Comparison of ENCODE assay signal across 27 mouse cellular contexts in the genomic region with DNA sequence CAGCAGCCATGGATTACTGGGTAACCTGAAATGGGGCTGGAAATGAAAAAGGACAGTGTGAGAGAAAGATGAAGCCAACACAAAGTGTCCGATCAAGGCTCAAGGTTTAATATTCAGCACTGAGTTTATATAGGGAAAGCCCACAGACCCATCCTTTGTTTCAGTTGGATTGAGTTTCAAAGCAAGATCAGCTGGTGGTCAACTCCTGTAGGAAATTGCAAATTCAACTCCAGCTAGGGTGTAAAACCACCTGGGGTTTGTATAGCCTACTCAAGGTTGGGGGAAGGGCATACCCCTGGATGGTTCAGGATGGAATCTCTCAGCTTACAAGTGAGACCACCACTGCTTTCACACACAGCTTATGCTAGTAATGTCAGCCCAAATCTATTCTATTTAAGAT. TPM values are rescaled to one million over a fixed set of nuclear protein-coding genes. Genes with fewer than 3 reads are reported as not detected.
DNase-seq lines count a peak whose midpoint lies in the region; ATAC-seq and TF ChIP-seq lines count a peak whose summit lies in the region.
"Had no signal": no experiment of that assay in that cellular context is flagged by ENCODE, and none has a peak within 500 bp of the region (broad histone marks: within the 10 kb centered on the region; RNA-seq: fewer than 3 reads in every experiment).

No protein-coding gene starts in this region.

- no peak overlapping the region for H3K9ac ChIP-seq in ES-E14 (ENCODE audit: insufficient read depth, low read depth, low read length, poor library complexity, severe bottlenecking)
- H3K9ac ChIP-seq in hindbrain, postnatal 0 days (replicated peaks; ENCODE audit: low read length), result no peak overlapping the region
- H3K9ac ChIP-seq: embryonic facial prominence, embryonic 13.5 days; embryonic facial prominence, embryonic 15.5 days; forebrain, embryonic 12.5 days had no signal

- in situ Hi-C loops in ES-E14 (cut with MboI; ENCODE audit: low sequenced_read_pairs in 2 of 2, unreplicated experiment in 2 of 2), result no loop called here

- TF ChIP-seq CTCF in hindbrain, postnatal 0 days (IDR thresholded peaks at IDR 0.05; ENCODE audit: low read depth), result no peak

- 84% methylated on average over 1 of the region's 1 CpGs for WGBS in hindbrain, postnatal 0 days

- H3K4me1 ChIP-seq in ES-E14 (ENCODE audit: control insufficient read depth in 2 of 2, insufficient read depth in 2 of 2, low read length in 2 of 2, poor library complexity in 1 of 2), result peaks cover 0 to 2% of the 10 kb centered on the region in 2 experiments; a peak in 2 of 4 replicates
- H3K4me1 ChIP-seq in hindbrain, postnatal 0 days (ENCODE audit: insufficient read depth, low read length), result no peaks in the 10 kb centered on the region
- H3K4me1 ChIP-seq: embryonic facial prominence, embryonic 13.5 days; embryonic facial prominence, embryonic 15.5 days; forebrain, embryonic 10.5 days; forebrain, embryonic 12.5 days had no signal

- no peak for ATAC-seq in hindbrain, postnatal 0 days
- ATAC-seq: forebrain, embryonic 14.5 days; forebrain, embryonic 16.5 days had no signal

- no peaks in the 10 kb centered on the region for H3K27me3 ChIP-seq in hindbrain, postnatal 0 days (ENCODE audit: insufficient read depth, low read length)
- H3K27me3 ChIP-seq: embryonic facial prominence, embryonic 13.5 days; embryonic facial prominence, embryonic 15.5 days; forebrain, embryonic 12.5 days had no signal

- no peak overlapping the region for H3K4me3 ChIP-seq in ES-E14 (ENCODE audit: insufficient read depth in 1 of 2, low read depth in 1 of 2, low read length in 2 of 2, poor library complexity in 1 of 2, severe bottlenecking in 1 of 2)
- no peak overlapping the region for H3K4me3 ChIP-seq in hindbrain, postnatal 0 days (ENCODE audit: low read length)
- H3K4me3 ChIP-seq: embryonic facial prominence, embryonic 13.5 days; embryonic facial prominence, embryonic 15.5 days; erythroblast, embryonic 14.5 days; forebrain, embryonic 10.5 days; forebrain, embryonic 12.5 days had no signal

- peak; percentile 48 for DNase-seq in ES-CJ7 (ENCODE audit: low read depth, low spot score)
- DNase-seq in ES-E14 (ENCODE audit: low read depth, low spot score), result peak; percentile 11
- peak; percentile 25 for DNase-seq in ZHBTc4 (ENCODE audit: low read depth, low spot score)
- no peak for DNase-seq in cerebellum, adult 9-10 months
- DNase-seq in hindbrain, postnatal 0 days (ENCODE audit: low spot score), result no peak
- DNase-seq: adrenal gland, adult 2 months; adrenal gland, postnatal 10 days; adrenal gland, postnatal 25 days; cerebellum, adult 11 months; cerebellum, adult 18-20 months; cerebellum, adult 8-10 months; cerebellum, postnatal 10 days; cerebellum, postnatal 25 days had no signal

- no peak overlapping the region for H3K4me2 ChIP-seq in hindbrain, postnatal 0 days (ENCODE audit: low read depth, low read length)
- H3K4me2 ChIP-seq: embryonic facial prominence, embryonic 13.5 days; embryonic facial prominence, embryonic 15.5 days; forebrain, embryonic 12.5 days had no signal

- no peak overlapping the region for H3K27ac ChIP-seq in ES-E14 (ENCODE audit: insufficient read depth, low read depth, low read length, poor library complexity, severe bottlenecking)
- no peak overlapping the region for H3K27ac ChIP-seq in hindbrain, postnatal 0 days
- H3K27ac ChIP-seq: embryonic facial prominence, embryonic 13.5 days; embryonic facial prominence, embryonic 15.5 days; forebrain, embryonic 10.5 days; forebrain, embryonic 12.5 days had no signal

- H3K9me3 ChIP-seq in ES-E14 (ENCODE audit: control insufficient read depth, insufficient read depth, low read depth, low read length), result no peaks in the 10 kb centered on the region
- no peaks in the 10 kb centered on the region for H3K9me3 ChIP-seq in hindbrain, postnatal 0 days (ENCODE audit: low read length)
- H3K9me3 ChIP-seq: embryonic facial prominence, embryonic 13.5 days; embryonic facial prominence, embryonic 15.5 days; forebrain, embryonic 10.5 days; forebrain, embryonic 12.5 days had no signal

- no peaks in the 10 kb centered on the region for H3K36me3 ChIP-seq in ES-E14 (ENCODE audit: control insufficient read depth, insufficient read depth, low read length, poor library complexity, severe bottlenecking)
- no peaks in the 10 kb centered on the region for H3K36me3 ChIP-seq in hindbrain, postnatal 0 days (ENCODE audit: insufficient read depth, low read length)
- H3K36me3 ChIP-seq: embryonic facial prominence, embryonic 13.5 days; embryonic facial prominence, embryonic 15.5 days; forebrain, embryonic 10.5 days; forebrain, embryonic 12.5 days had no signal

TF ChIP-seq in ES-E14, 5 proteins besides CTCF, POLR2A, EP300 and RAD21:
- TF ChIP-seq CHD2 (IDR thresholded peaks at IDR 0.05; ENCODE audit: low read depth, low read length), result no peak
- no peak for TF ChIP-seq MAFK (IDR thresholded peaks at IDR 0.05; ENCODE audit: insufficient read depth, low read depth, low read length)
- no peak for TF ChIP-seq ZNF384 (IDR thresholded peaks at IDR 0.05; ENCODE audit: low read depth, low read length)
- no peak for TF ChIP-seq ZC3H11A (IDR thresholded peaks at IDR 0.05; ENCODE audit: borderline replicate concordance, low read depth, low read length)
- no peak for TF ChIP-seq HCFC1 (IDR thresholded peaks at IDR 0.05; ENCODE audit: borderline replicate concordance, insufficient read depth, low read length)

RNA-seq across cellular contexts. Expression of gene Rnase2a, which starts 8.2 kb away (rescaled TPM):
- not detected in 2 replicates for total RNA-seq in ES-E14 (2012; rRNA removed)
- not detected in 2 replicates for total RNA-seq in hindbrain, postnatal 0 days (2014; rRNA removed)
- polyA plus RNA-seq in hindbrain, postnatal 0 days (2015; fragmentation: Nextera tagmentation; extraction: Ambion mirVana), result not detected in 2 replicates
- total RNA-seq: adrenal gland, postnatal 4 days; MEL had no signal
- polyA plus RNA-seq: adrenal gland, adult 2 months; brain, embryonic 14.5 days; C2C12; cortical plate, adult 2 months; embryonic facial prominence, embryonic 11.5 days; embryonic facial prominence, embryonic 13.5 days; embryonic facial prominence, embryonic 15.5 days; erythroblast, embryonic 14.5 days; forebrain, embryonic 10.5 days; forebrain, embryonic 12.5 days; forebrain, embryonic 14.5 days; forebrain, embryonic 16.5 days; frontal cortex, adult 2 months had no signal

RNA-seq across cellular contexts. Expression of gene Ear14, which starts 44.5 kb away (rescaled TPM):
- not detected in 2 replicates for total RNA-seq in ES-E14 (2012; rRNA removed)
- not detected in 2 replicates for total RNA-seq in hindbrain, postnatal 0 days (2014; rRNA removed)
- polyA plus RNA-seq in hindbrain, postnatal 0 days (2015; fragmentation: Nextera tagmentation; extraction: Ambion mirVana), result not detected in 2 replicates
- total RNA-seq: adrenal gland, adult 2 months; adrenal gland, postnatal 10 days; adrenal gland, postnatal 25 days; adrenal gland, postnatal 4 days; MEL had no signal
- polyA plus RNA-seq: adrenal gland, adult 2 months; brain, embryonic 14.5 days; C2C12; cortical plate, adult 2 months; embryonic facial prominence, embryonic 11.5 days; embryonic facial prominence, embryonic 13.5 days; embryonic facial prominence, embryonic 15.5 days; erythroblast, embryonic 14.5 days; forebrain, embryonic 10.5 days; forebrain, embryonic 12.5 days; forebrain, embryonic 14.5 days; forebrain, embryonic 16.5 days; frontal cortex, adult 2 months had no signal

RNA-seq across cellular contexts. Expression of gene Ang2, which starts 48.8 kb away (rescaled TPM):
- total RNA-seq in ES-E14 (2012; rRNA removed), result 1.2 TPM in 1 of 2 replicates, not detected in the other
- not detected in 2 replicates for total RNA-seq in hindbrain, postnatal 0 days (2014; rRNA removed)
- not detected in 2 replicates for polyA plus RNA-seq in hindbrain, postnatal 0 days (2015; fragmentation: Nextera tagmentation; extraction: Ambion mirVana)
- total RNA-seq: adrenal gland, adult 2 months; adrenal gland, postnatal 10 days; adrenal gland, postnatal 25 days; adrenal gland, postnatal 4 days; MEL had no signal
- polyA plus RNA-seq: adrenal gland, adult 2 months; brain, embryonic 14.5 days; cortical plate, adult 2 months; embryonic facial prominence, embryonic 11.5 days; embryonic facial prominence, embryonic 13.5 days; erythroblast, embryonic 14.5 days; forebrain, embryonic 10.5 days; forebrain, embryonic 12.5 days; forebrain, embryonic 14.5 days; forebrain, embryonic 16.5 days; frontal cortex, adult 2 months had no signal

Comparison
In these comparisons a context has a peak if more than half of its experiments do, and no peak if none do; other contexts are left out.
1. DNase-seq: peak in ES-CJ7 (single experiment), ES-E14 (single experiment) and ZHBTc4 (single experiment); none in cerebellum, adult 9-10 months (single experiment) and hindbrain, postnatal 0 days (single experiment).